Mouse (Mus musculus) frontal cortex, adult 2 months (tissue): ENCODE results near the gene Zfp109. TPM values are rescaled to one million over a fixed set of nuclear protein-coding genes. Genes with fewer than 3 reads are reported as not detected.
A peak's percentile ranks its signal among the peaks of the same experiment; 100 is the strongest.

Source experiments
- DNase-seq, 2 experiments: peaks; one replicate each; pipeline ENCODE4 v3.0.0; 2022; ENCODE audit warnings: low spot score in 1 of 2; ENCODE audit errors: extremely low spot score in 1 of 2
- polyA plus RNA-seq: library from polyadenylated mRNA; depleted of rRNA; stranded (reverse); fragments of >200 nt; gene quantifications from 2 replicates; pipeline ENCODE4 v1.2.3, GENCODE M21; 2012; rRNA removed

Zfp109 gene
- polyA plus RNA-seq, 1 experiment, result 4.4 TPM

GRCm38 (mm10) chr7:24208282-24208886, 29.0 kb downstream of the Zfp109 start:
- no peak for DNase-seq

GRCm38 (mm10) chr7:24207488-24208261, 29.7 kb downstream of the Zfp109 start:
- peak; percentile 62 to 88 for DNase-seq

- DNase-seq, result no peak
Observed at GRCm38 (mm10) chr7:24196961-24197360, 40.4 kb downstream of the Zfp109 start.

- DNase-seq, result no peak
Observed at GRCm38 (mm10) chr7:24193157-24193556, 44.2 kb downstream of the Zfp109 start.

GRCm38 (mm10) chr7:24191361-24191760, 46.0 kb downstream of the Zfp109 start:
- no peak for DNase-seq

- DNase-seq, result no peak
Observed at GRCm38 (mm10) chr7:24189571-24189944, 47.8 kb downstream of the Zfp109 start.

GRCm38 (mm10) chr7:24188901-24189570, 48.3 kb downstream of the Zfp109 start:
- DNase-seq, result no peak

GRCm38 (mm10) chr7:24187611-24188010, 49.7 kb downstream of the Zfp109 start:
- DNase-seq, result no peak

Other genes with a start within 250 kb of the Zfp109 start
- not detected in 2 replicates for gene V1rd19, start 235.9 kb downstream of the Zfp109 start, polyA plus RNA-seq
- not detected in 2 replicates for gene Vmn1r183, start 184.3 kb downstream of the Zfp109 start, polyA plus RNA-seq
- gene Zfp180, start 155.6 kb downstream of the Zfp109 start, polyA plus RNA-seq, result 33.3 and 35.1 TPM in 2 replicates
- 8.2 and 9.4 TPM in 2 replicates for gene Zfp112, start 125.2 kb downstream of the Zfp109 start, polyA plus RNA-seq
- gene Zfp235, start 103.4 kb downstream of the Zfp109 start, polyA plus RNA-seq, result 17.5 and 18.6 TPM in 2 replicates
- 1.8 and 1.9 TPM in 2 replicates for gene Zfp114, start 62.5 kb downstream of the Zfp109 start, polyA plus RNA-seq
- gene Zfp111, start 26.1 kb downstream of the Zfp109 start, polyA plus RNA-seq, result 3.9 and 4.4 TPM in 2 replicates
- 4.7 and 5.7 TPM in 2 replicates for gene Zfp108, start 17.2 kb upstream of the Zfp109 start, polyA plus RNA-seq
- gene Zfp93, start 32.9 kb upstream of the Zfp109 start, polyA plus RNA-seq, result 8.7 and 9.0 TPM in 2 replicates
- gene Zfp61, start 63.7 kb upstream of the Zfp109 start, polyA plus RNA-seq, result 27.5 and 28.7 TPM in 2 replicates
- gene Zfp94, start 79.1 kb upstream of the Zfp109 start, polyA plus RNA-seq, result 20.3 and 21.0 TPM in 2 replicates
- not detected in 2 replicates for gene Tescl, start 96.4 kb upstream of the Zfp109 start, polyA plus RNA-seq
- gene Lypd5, start 111.6 kb upstream of the Zfp109 start, polyA plus RNA-seq, result 0.04 TPM in 1 of 2 replicates, not detected in the other
- 2.4 and 3.0 TPM in 2 replicates for gene Kcnn4, start 132.7 kb upstream of the Zfp109 start, polyA plus RNA-seq
- 78.1 and 90.1 TPM in 2 replicates for gene Smg9, start 162.1 kb upstream of the Zfp109 start, polyA plus RNA-seq
- gene Irgc1, start 214.7 kb upstream of the Zfp109 start, polyA plus RNA-seq, result 0.68 and 0.76 TPM in 2 replicates
- 1.1 and 1.8 TPM in 2 replicates for gene Plaur, start 224.9 kb upstream of the Zfp109 start, polyA plus RNA-seq
- 225 and 258 TPM in 2 replicates for gene Cadm4, start 244.5 kb upstream of the Zfp109 start, polyA plus RNA-seq